Mouse (Mus musculus): ENCODE data around the gene Crym. TPM values are rescaled to one million over a fixed set of nuclear protein-coding genes. Genes with fewer than 3 reads are reported as not detected.

The Crym gene
- total RNA-seq, 2 experiments from 2014 or later: 8.5 to 9.5 TPM

DNA sequence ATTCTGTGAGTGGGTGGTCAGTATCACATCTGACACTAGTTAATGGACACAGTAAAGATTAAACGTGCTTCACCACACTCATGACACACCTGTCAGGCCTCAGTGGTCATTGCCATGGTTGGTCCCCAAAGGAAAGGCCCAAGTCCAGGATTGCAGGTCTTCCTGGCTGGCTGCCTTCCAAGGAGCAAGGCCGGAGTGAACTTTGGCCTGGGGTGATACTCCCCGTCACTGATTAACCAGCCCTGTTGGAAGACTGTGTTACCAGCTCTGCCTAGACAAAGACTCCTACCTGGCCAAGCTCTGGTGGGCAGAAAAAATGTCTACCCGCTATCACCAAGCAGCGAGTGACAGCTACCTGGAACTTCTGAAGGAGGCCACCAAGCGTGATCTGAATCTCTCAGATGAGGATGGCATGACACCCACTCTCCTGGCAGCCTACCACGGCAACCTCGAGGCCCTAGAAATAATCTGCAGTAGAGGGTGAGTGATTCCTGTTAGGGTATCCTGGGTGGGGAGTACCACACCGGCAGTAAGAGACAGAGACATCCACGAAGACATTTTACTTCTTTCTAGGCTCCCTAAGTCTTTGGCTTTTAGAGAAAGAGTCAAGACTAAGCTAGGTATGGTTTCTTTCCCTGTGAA is 28.2 kb downstream of the Crym start, which contains the start of gene Anks4b:
Gene Anks4b, plus strand, starts transcription at position 256 of the 642 bp plus-strand sequence.
- intact Hi-C loops (cut with DNase I; ENCODE audit: low total_unique reads): no loop called here
- DNase-seq: no peak

DNA sequence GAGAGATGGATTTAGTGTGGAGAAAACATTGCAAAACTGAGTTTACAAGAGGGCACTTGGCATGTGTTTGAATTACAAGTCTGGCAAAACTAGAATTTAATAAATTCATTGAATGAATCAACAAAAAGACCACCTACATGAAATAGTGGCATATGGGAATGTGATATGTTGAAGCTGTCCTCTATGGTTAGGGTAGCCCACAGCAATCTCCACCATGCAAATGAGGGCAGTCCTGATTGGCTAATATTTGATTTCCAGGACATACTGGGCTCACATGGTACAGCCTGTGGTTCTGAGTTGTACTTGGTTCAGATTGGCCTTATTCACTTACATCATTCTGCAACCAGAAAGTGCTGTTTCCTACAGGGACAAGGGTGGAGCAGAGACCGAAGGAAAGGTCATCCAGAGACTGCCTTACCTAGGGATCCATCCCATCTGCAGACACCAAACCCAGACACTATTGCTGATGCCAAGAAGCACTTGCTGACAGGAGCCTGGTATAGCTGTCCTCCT is 29.7 kb downstream of the Crym start:
- intact Hi-C loops (cut with DNase I; ENCODE audit: low total_unique reads): no loop called here
- no peak for DNase-seq

GRCm38 (mm10) chr7:120163581-120164251 is 38.2 kb downstream of the Crym start:
- intact Hi-C loops (cut with DNase I; ENCODE audit: low total_unique reads): no loop called here
- no peak for DNase-seq

DNA sequence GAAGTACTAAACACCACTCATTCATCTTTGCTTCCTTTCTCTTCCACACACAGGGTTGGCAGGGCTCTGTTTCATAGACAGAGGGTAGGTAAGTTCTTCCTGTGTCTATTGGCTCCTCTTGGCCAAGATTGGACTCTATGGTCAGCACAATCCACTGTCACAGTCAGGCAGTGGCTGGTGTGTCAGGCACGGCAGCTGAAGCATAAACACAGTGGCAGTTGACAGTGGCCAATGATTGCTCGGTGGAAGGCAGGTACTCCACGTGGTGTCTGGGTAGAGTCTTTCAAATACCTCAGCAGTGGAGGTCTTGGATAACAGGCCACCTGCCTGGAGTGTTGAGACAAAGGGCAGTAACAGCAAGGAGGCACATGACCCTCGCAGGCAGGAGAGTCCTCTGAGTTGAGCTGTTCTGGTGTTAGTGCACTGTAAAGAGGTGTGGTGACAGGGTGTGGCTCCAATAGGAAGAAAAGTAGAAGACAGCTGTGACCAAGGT is 43.7 kb downstream of the Crym start:
- intact Hi-C loops (cut with DNase I; ENCODE audit: low total_unique reads): no loop called here
- no peak for DNase-seq

DNA sequence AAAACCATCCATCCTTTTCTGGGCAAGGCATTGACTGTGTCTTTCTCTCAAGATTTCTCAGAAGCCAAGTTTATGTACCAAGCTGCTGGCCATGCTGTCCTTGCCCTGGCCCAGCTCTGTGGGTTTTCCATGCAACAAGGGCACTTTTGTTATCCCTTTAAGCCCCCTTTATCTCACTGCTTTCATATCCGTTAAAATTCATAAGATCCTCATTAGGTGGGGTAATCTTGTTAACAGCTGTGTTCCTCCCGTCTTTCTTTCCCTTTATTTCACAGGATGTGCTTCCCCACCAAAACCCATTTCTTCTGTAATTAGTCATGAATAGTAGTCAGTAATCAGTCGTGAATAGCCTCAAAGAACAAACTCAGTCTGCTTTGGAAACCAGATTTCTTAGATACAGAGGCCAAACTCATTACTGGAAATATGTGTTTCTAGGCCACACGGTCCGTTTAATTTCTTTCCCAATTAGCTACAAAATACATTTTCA is 44.3 kb downstream of the Crym start:
- intact Hi-C loops (cut with DNase I; ENCODE audit: low total_unique reads): no loop called here
- no peak for DNase-seq

DNA sequence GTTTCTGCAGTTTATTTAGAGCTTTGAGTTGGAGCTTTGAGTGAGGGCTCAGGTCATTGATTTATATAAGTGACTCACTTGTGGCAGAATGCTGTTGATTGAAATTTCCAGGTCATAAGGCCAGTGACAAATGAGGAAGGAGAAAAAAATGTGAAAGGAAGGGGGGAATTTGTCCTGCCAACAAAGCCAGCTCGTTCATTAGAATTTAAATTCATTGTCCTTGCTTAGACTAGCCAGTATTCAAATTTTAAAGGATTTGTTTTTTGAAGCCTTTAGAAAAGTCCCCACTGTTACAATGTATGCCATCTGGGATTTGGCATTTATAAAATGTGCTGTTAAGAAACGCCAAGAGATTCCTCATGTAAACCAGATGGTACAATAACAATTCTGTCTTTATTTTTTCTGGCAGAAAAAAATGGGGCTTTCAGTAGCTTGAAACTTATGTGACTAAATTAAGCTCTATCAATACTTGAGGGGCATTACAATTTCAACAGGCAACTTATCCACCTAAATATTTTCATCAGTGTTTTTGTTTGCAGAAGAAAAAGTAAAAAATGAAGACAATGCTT is 45.0 kb downstream of the Crym start:
- DNase-seq: no peak
- intact Hi-C loops (cut with DNase I; ENCODE audit: low total_unique reads): no loop called here

DNA sequence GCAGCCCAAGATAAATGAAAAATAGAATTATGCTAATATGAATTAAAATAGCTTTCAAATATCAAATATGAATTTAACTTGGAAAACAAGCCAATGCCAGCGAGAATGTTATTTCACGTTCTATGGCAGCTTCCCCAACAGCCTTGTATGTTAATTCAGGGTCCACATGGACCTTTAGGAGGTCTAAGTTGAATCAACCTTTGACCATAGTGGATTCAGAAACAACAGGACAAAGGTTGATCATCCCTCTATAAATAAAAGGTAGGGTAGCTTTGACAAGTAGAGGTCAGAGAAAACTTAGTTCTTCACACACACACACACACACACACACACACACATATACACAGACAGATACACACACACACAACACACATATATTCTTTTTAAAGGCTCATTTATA is 51.0 kb downstream of the Crym start:
- DNase-seq: no peak
- intact Hi-C loops (cut with DNase I; ENCODE audit: low total_unique reads): no loop called here

- intact Hi-C loops (cut with DNase I; ENCODE audit: low total_unique reads): no loop called here
- DNase-seq: no peak
These were observed 51.7 kb downstream of the Crym start for GRCm38 (mm10) chr7:120150257-120150656.

DNA sequence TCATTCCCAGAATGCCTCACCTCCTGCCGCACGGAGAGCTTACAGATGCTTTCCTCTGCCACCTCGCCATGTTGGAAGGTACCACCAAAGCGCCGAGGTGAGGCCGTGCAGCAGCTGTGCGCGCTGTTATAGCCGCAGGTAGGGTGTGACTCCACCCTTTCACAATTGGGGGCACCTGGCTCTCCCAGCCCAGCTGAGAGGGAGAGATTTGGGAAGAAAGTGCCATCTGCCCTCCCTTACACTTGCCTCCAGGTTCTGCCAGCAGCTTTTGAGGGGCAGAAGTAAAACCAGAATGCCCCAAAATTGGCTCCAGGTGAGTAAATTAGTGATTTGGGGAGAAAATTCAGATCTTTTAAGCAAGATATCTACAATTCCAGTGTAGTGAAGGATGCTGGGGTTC is 56.7 kb downstream of the Crym start, which contains the start of gene Zp2:
Gene Zp2, minus strand, starts transcription at position 101 of the 400 bp plus-strand sequence.
- no peak for DNase-seq
- intact Hi-C loops (cut with DNase I; ENCODE audit: low total_unique reads): no loop called here

- intact Hi-C loops (cut with DNase I; ENCODE audit: low total_unique reads): no loop called here
- DNase-seq: no peak
These were observed 59.2 kb downstream of the Crym start for GRCm38 (mm10) chr7:120142743-120143142.

Other genes with a start within 250 kb of the Crym start
- not detected for gene Dnah3, start 106.8 kb downstream of the Crym start, total RNA-seq (2021)
- 1 to 10 TPM; 8.1 to 8.2 TPM for gene Tmem159, start 99.8 kb downstream of the Crym start, total RNA-seq (2021)
- gene Zp2, start 56.8 kb downstream of the Crym start, total RNA-seq (2021): under 1 TPM; 0.51 to 0.84 TPM
- gene Anks4b, start 28.3 kb downstream of the Crym start, total RNA-seq (2021): under 1 TPM in 1 of 2 experiments, not detected in 1; 0.04 TPM
- gene Abca14, start 1.9 kb upstream of the Crym start, total RNA-seq (2021): not detected
- gene Abca15, start 126.6 kb upstream of the Crym start, total RNA-seq (2021): not detected
- gene Abca16, start 207.5 kb upstream of the Crym start, total RNA-seq (2021): not detected